Mouse (Mus musculus) lung, postnatal 0 days (tissue): ENCODE data around the gene Hsf3. TPM values are rescaled to one million over a fixed set of nuclear protein-coding genes. Genes with fewer than 3 reads are reported as not detected.
A peak's percentile ranks its signal among the peaks of the same experiment; 100 is the strongest.
"Not testable (repeated sequence)": the region's sequence is repeated elsewhere in the genome, so short reads cannot be mapped to it uniquely, and the experiment has no call there.

Experiments
- ATAC-seq: fragments of 200-750 bp; cut with Nextera tagmentation; 2 replicates; pipeline ENCODE4 v1.8.0; 2017; ENCODE audit warnings: moderate library complexity
- DNase-seq: peaks from one replicate; pipeline ENCODE4 v3.0.0-alpha.2; 2016; ENCODE audit warnings: low spot score
- H3K27ac ChIP-seq: fragments of 300-500 bp; sonication (generic); 2 replicates; pipeline ENCODE4 v1.5.1; 2014; ENCODE audit warnings: antibody characterized with exemption, mild to moderate bottlenecking, low read length, mixed read lengths
- H3K27me3 ChIP-seq: fragments of 300-500 bp; sonication (generic); replicated peaks from 2 replicates; pipeline ENCODE4 v1.6.1; 2014; ENCODE audit warnings: low read length, mixed read lengths; ENCODE audit not compliant: insufficient read depth
- H3K36me3 ChIP-seq: fragments of 300-500 bp; sonication (generic); 2 replicates; pipeline ENCODE4 v1.6.1; 2014; ENCODE audit warnings: low read length, mixed read lengths; ENCODE audit not compliant: insufficient read depth
- H3K4me1 ChIP-seq: fragments of 300-500 bp; sonication (generic); 2 replicates; pipeline ENCODE4 v1.6.1; 2014; ENCODE audit warnings: antibody characterized with exemption, low read depth, low read length, mixed read lengths; ENCODE audit not compliant: insufficient read depth
- H3K4me2 ChIP-seq: fragments of 300-500 bp; sonication (generic); replicated peaks from 2 replicates; pipeline ENCODE4 v1.6.1; 2014; ENCODE audit warnings: low read depth, mild to moderate bottlenecking, low read length, moderate library complexity, mixed read lengths
- H3K4me3 ChIP-seq: fragments of 300-500 bp; sonication (generic); 2 replicates; pipeline ENCODE4 v1.5.1; 2014; ENCODE audit warnings: low read depth, low read length
- H3K9ac ChIP-seq: fragments of 300-500 bp; sonication (generic); replicated peaks from 2 replicates; pipeline ENCODE4 v1.6.1; 2014; ENCODE audit warnings: low read depth, mild to moderate bottlenecking
- H3K9me3 ChIP-seq: fragments of 300-500 bp; sonication (generic); 2 replicates; pipeline ENCODE4 v1.6.1; 2016; ENCODE audit warnings: low read length, mixed read lengths
- CTCF ChIP-seq: IDR thresholded peaks from 2 replicates; pipeline ENCODE4 v1.5.1; 2016; ENCODE audit warnings: antibody characterized with exemption, mild to moderate bottlenecking
- EP300 ChIP-seq: IDR thresholded peaks from 2 replicates; pipeline ENCODE4 v1.6.1; 2016; ENCODE audit warnings: antibody characterized with exemption, mild to moderate bottlenecking, control low read depth
- WGBS: fragments of 180-500 bp; shearing (Covaris S2); extraction: QIAGEN DNeasy Blood & Tissue Kit; methylation state at CpG from one replicate; pipeline ENCODE4 v1.1.7; 2014; 5-methylcytosine and 5-hydroxymethylcytosine counted together
- polyA plus RNA-seq: library from polyadenylated mRNA; unstranded; fragments of >200 nt; fragmentation: Nextera tagmentation; extraction: Ambion mirVana; gene quantifications from 2 replicates; pipeline ENCODE4 v1.2.1, GENCODE M21; 2015

Hsf3 gene
- polyA plus RNA-seq: 0.04 TPM in 1 of 2 replicates, not detected in the other

GRCm38 (mm10) chrX:96456201-96456963, at the start of gene Hsf3:
Hsf3 (minus strand) TSS chrX:96456294.
- DNase-seq: peak; percentile 40
- ATAC-seq: peak; percentile 56; the same call in 1 of the 2 replicates
- Histone ChIP-seq H3K4me3 (peak within 1 kb of the TSS; percentile 31), H3K36me3 (no peaks in the 10 kb centered on the region), H3K9ac (no peak within 1 kb of the TSS), H3K9me3 (no peaks in the 10 kb centered on the region), H3K27me3 (no peaks in the 10 kb centered on the region), H3K4me1 (no peaks in the 10 kb centered on the region), H3K4me2 (peak within 1 kb of the TSS; percentile 32; the same call in 1 of the 2 replicates), H3K27ac (no peak within 1 kb of the TSS)
- TF ChIP-seq CTCF: no peak
- TF ChIP-seq EP300: no peak
- 8% methylated on average over 9 of the region's 9 CpGs for WGBS

- Histone ChIP-seq H3K4me1 (no peaks in the 10 kb centered on the region), H3K27me3 (no peaks in the 10 kb centered on the region), H3K4me2 (no peak overlapping the region), H3K4me3 (no peak overlapping the region), H3K27ac (no peak overlapping the region), H3K9me3 (no peaks in the 10 kb centered on the region), H3K36me3 (no peaks in the 10 kb centered on the region), H3K9ac (no peak overlapping the region)
- WGBS: 47% methylated on average over 1 of the region's 1 CpGs
- TF ChIP-seq CTCF (peak; percentile 37), EP300 (no peak)
- ATAC-seq (no peak), DNase-seq (peak; percentile 14)
These were observed 45.5 kb upstream of the Hsf3 start for GRCm38 (mm10) chrX:96501580-96501979.

- no peak within 1 kb of the TSS for H3K9ac ChIP-seq
- 58% methylated on average over 2 of the region's 2 CpGs for WGBS
- DNase-seq (peak; percentile 4), ATAC-seq (no peak)
- no peaks in the 10 kb centered on the region for H3K27me3 ChIP-seq
- no peaks in the 10 kb centered on the region for H3K9me3 ChIP-seq
- no peak within 1 kb of the TSS for H3K27ac ChIP-seq
- no peaks in the 10 kb centered on the region for H3K4me1 ChIP-seq
- H3K36me3 ChIP-seq: no peaks in the 10 kb centered on the region
- TF ChIP-seq CTCF (no peak), EP300 (no peak)
- peak within 1 kb of the TSS; percentile 31 for H3K4me3 ChIP-seq
- peak within 1 kb of the TSS; percentile 32; the same call in 1 of the 2 replicates for H3K4me2 ChIP-seq
These were observed 945 bp downstream of the Hsf3 start, which contains the start of gene Heph for GRCm38 (mm10) chrX:96455149-96455548. Heph (plus strand) TSS chrX:96455359.

GRCm38 (mm10) chrX:96419383-96419782, 36.7 kb downstream of the Hsf3 start:
- Histone ChIP-seq H3K27ac (no peak overlapping the region), H3K4me3 (no peak overlapping the region), H3K4me2 (no peak overlapping the region), H3K9me3 (no peaks in the 10 kb centered on the region), H3K9ac (no peak overlapping the region), H3K27me3 (no peaks in the 10 kb centered on the region), H3K4me1 (no peaks in the 10 kb centered on the region), H3K36me3 (no peaks in the 10 kb centered on the region)
- no peak for ATAC-seq
- no peak for DNase-seq
- TF ChIP-seq CTCF (no peak), EP300 (no peak)

GRCm38 (mm10) chrX:96417733-96418132, 38.4 kb downstream of the Hsf3 start:
- Histone ChIP-seq H3K9ac (no peak overlapping the region), H3K4me3 (no peak overlapping the region), H3K27ac (no peak overlapping the region), H3K27me3 (no peaks in the 10 kb centered on the region), H3K4me2 (no peak overlapping the region), H3K9me3 (no peaks in the 10 kb centered on the region), H3K4me1 (no peaks in the 10 kb centered on the region), H3K36me3 (no peaks in the 10 kb centered on the region)
- 40% methylated on average over 1 of the region's 1 CpGs for WGBS
- no peak for TF ChIP-seq EP300
- no peak for TF ChIP-seq CTCF
- ATAC-seq (no peak), DNase-seq (no peak)

GRCm38 (mm10) chrX:96416970-96417369, 39.1 kb downstream of the Hsf3 start:
- Histone ChIP-seq H3K36me3 (no peaks in the 10 kb centered on the region), H3K9me3 (no peaks in the 10 kb centered on the region), H3K27ac (no peak overlapping the region), H3K9ac (no peak overlapping the region), H3K4me3 (no peak overlapping the region), H3K27me3 (no peaks in the 10 kb centered on the region), H3K4me2 (no peak overlapping the region), H3K4me1 (no peaks in the 10 kb centered on the region)
- 95% methylated on average over 1 of the region's 1 CpGs for WGBS
- TF ChIP-seq EP300: no peak
- TF ChIP-seq CTCF: no peak
- no peak for DNase-seq
- no peak for ATAC-seq

- not testable (repeated sequence) for DNase-seq, H3K36me3 ChIP-seq, ATAC-seq, H3K9ac ChIP-seq, H3K27ac ChIP-seq, H3K9me3 ChIP-seq, H3K4me1 ChIP-seq, H3K4me3 ChIP-seq, H3K4me2 ChIP-seq, H3K27me3 ChIP-seq
- 61% methylated on average over 4 of the region's 4 CpGs for WGBS
These were observed 40.7 kb downstream of the Hsf3 start for GRCm38 (mm10) chrX:96415351-96415750.
